Mouse (Mus musculus): Measurements from ENCODE around the gene Arsb.

Arsb gene

GRCm38 (mm10) chr13:93921831-93922565 lies 150.6 kb downstream of the Arsb start:
- no peak for DNase-seq (ENCODE audit: low read depth, low spot score)

DNA sequence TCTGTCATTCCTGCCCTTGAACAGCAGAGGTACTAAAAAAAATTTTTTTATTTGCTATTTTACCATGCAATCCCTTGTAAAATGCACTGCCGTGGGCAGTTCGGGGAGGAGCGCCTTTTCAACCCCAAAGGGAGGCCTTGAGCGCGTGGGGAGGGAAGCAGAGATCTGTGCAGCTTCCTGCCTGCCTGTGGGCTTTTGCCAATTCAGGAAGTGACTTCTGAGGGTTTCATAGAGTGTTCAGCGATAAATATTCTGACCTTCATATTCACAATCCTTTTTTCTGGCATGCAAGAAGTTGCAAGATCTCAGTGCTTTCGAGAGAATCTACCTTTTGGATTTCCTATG lies 151.1 kb downstream of the Arsb start:
- DNase-seq (ENCODE audit: low read depth, low spot score): no peak

DNA sequence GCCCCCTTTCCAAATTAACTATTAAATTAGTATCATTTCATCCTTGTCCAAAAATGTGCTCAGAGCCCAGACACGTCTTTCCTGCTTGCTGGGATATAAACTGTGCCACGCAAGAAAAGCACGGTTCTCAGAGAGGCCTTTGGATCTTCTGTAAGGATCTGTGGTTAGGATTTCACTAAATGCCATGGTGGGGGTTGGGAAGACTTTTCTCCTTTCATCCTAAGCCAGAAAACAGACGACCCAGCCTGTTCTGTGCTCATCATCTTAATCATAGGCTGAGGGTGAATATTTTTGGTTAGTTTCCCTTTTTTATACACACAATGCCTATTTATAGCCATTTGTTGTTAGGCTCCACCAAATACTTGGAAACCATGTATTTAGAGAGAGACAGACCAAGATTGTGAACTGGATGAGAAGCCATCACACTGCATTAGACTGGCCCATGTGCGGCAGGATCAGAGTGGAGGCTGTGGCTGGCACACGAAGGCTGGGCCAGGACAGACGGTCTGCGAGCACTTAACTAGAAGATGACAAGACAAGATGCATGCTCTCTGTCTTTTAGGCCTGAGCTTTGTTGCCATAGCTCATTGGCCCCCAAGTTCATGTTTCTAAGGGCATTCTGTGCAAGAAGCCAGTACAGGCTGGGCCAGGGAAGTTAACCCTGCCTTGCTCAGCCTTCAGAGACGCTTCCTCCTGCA lies 153.5 kb downstream of the Arsb start:
- no peak for DNase-seq (ENCODE audit: low read depth, low spot score)

GRCm38 (mm10) chr13:93930561-93931340 lies 159.3 kb downstream of the Arsb start:
- DNase-seq (ENCODE audit: low read depth, low spot score): no peak

- DNase-seq (ENCODE audit: low read depth, low spot score): no peak
These were observed 165.0 kb downstream of the Arsb start for GRCm38 (mm10) chr13:93936455-93936854.

GRCm38 (mm10) chr13:93938118-93938517 lies 166.7 kb downstream of the Arsb start:
- no peak for DNase-seq (ENCODE audit: low read depth, low spot score)

- no peak for DNase-seq (ENCODE audit: low read depth, low spot score)
These were observed 168.1 kb downstream of the Arsb start for GRCm38 (mm10) chr13:93939363-93940127.

DNA sequence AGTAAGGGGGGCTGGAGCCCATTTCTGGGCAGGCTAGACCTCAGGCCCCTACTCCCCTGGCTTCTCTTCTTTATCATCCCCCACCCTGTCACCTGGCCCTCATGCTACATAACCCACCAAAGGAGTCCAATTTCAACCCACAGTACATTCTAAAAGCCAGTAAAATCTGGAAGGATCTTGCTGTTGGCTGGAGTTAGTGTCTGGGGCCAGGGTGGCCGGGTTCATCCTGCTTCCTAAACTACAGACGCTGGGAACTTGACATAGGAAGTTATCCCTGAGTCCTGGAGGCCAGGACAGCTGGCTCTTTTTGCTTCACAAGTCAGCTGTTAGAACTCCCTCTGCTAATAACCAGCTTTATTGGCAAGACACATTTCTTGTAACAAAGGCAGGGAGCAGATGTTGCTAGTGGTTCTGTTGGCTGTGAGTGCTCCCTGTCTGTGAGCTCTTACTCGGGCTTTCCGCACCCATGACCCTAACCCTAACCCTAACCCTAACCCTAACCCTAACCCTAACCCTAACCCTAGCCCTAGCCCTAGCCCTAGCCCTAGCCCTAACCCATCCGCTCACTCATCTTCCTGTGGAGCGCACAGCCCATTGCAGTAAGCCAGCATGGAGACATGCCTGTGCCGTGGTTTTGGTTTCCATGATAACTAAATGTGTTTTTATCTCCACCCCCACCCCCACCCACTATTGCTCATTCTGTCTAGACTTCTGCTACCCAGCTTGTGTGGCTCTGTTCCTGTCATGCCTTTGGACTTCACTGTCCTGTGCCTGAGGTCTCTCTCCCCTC lies 169.5 kb downstream of the Arsb start:
- DNase-seq (ENCODE audit: low read depth, low spot score): no peak

DNA sequence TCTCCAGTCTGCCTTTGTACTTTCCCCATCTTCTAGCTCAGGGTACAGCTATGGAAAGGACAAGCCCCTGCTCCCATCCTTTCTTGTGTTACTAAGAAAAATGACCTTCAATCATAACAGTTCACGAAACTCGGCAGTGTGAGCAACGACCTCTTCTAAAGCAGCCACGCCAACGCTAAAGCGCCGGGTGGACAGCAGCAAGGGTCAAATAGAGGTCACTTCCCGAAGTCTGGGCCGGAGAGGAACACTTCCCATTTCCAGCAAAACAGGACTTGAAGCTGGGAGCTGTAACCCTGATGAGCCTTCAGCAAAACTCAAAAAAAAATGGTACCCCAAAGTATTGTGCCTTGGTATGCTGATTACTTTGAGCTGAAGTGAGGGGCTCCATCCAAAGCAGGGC lies 179.6 kb downstream of the Arsb start:
- DNase-seq (ENCODE audit: low read depth, low spot score): no peak

- DNase-seq (ENCODE audit: low read depth, low spot score): no peak
These were observed 180.1 kb downstream of the Arsb start for GRCm38 (mm10) chr13:93951555-93951954.

- no peak for DNase-seq (ENCODE audit: low read depth, low spot score)
These were observed 181.0 kb downstream of the Arsb start for GRCm38 (mm10) chr13:93952466-93952865.

DNA sequence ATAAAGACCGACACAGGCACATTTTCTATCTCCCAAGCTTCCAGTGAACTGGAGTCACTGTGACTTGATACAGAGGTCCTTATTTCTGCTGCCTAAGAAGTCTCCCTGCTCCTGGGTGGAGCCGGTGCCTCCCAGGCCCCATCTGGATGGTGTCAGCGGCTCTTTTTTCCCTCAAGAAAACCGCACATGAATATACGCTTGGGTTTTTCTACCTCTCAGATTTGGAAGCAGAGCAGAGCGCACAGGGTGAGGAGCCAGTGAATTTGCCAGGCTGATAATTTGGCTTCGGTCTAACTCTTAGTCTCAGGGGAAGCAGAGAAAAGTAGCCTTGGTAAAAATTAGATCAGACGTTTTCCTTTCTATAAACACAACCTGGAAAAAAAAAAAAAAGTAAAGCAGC lies 186.5 kb downstream of the Arsb start:
- DNase-seq (ENCODE audit: low read depth, low spot score): no peak

DNA sequence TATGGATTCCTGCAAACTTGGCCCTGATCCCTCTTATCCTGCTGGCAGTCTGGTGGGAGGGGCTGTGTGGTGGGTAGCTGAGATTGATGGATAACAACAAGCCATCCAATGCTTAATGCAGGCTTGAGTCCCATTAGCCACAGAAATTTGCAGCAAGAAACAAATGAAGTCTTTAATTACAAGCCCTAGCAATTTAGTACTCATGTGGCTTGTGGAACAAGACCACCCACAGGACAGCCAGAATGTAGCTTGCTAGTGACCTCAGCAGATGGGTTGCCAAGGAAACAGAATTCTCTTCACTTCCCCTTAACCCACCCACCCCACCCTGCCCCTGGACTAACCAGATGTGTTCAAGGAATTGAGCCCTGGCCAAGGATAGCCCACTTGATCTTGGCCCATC lies 194.8 kb downstream of the Arsb start:
- no peak for DNase-seq (ENCODE audit: low read depth, low spot score)

GRCm38 (mm10) chr13:93967138-93967537 lies 195.7 kb downstream of the Arsb start:
- no peak for DNase-seq (ENCODE audit: low read depth, low spot score)

GRCm38 (mm10) chr13:93970115-93970514 lies 198.7 kb downstream of the Arsb start:
- DNase-seq (ENCODE audit: low read depth, low spot score): no peak

- DNase-seq (ENCODE audit: low read depth, low spot score): no peak
These were observed 201.0 kb downstream of the Arsb start for GRCm38 (mm10) chr13:93972423-93972822.

GRCm38 (mm10) chr13:93975668-93976067 lies 204.2 kb downstream of the Arsb start:
- no peak for DNase-seq (ENCODE audit: low read depth, low spot score)

GRCm38 (mm10) chr13:93976897-93977530 lies 205.6 kb downstream of the Arsb start:
- no peak for DNase-seq (ENCODE audit: low read depth, low spot score)

GRCm38 (mm10) chr13:93978703-93979495 lies 207.5 kb downstream of the Arsb start:
- DNase-seq (ENCODE audit: low read depth, low spot score): no peak

- no peak for DNase-seq (ENCODE audit: low read depth, low spot score)
These were observed 208.3 kb downstream of the Arsb start for GRCm38 (mm10) chr13:93979754-93980153.

All from ES-CJ7 (cell line).